Mouse (Mus musculus): ENCODE measurements around the gene Defb28.

DNA sequence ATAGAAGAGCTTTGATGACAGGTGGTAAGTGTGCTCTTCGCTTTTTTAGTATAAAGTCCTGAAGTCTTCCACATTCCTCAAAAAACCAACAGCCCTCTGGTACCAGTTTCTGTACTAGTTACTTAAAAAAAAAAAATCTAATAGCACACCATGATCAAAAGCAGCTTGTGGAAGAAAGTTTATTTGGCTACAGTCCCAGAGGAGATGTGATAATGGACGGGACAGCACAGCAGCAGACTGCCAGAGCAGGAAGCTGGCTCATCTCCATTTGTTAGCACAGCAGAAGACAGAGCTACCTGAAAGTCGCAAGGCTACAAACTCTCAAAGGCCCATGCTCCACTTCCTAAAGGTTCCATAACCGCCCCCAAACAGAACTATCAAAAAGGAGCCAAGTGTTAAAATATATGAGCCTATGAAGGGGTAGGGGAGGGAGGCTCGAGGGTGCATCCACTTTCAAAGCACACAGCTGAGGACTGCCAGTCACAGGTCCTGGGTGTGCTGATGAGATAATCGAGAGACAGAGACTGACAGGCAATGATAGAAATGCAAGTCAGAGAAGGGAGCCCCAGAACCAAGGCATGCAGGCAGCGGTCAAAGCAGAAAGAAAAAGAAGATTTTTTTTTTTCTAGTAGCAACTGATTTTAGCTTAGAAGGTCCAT is 17.7 kb upstream of the Defb28 start:
- TF ChIP-seq POLR2A (IDR thresholded peaks at IDR 0.05; ENCODE audit: control insufficient read depth, extremely low read depth, insufficient read depth, low read length, poor library complexity): no peak
- TF ChIP-seq CTCF (IDR thresholded peaks at IDR 0.05; ENCODE audit: borderline replicate concordance, control insufficient read depth, extremely low read depth, insufficient read depth, low read length, poor library complexity): no peak
